Mouse (Mus musculus) urinary bladder, postnatal 36 days (tissue): ENCODE results near the gene Isca2.

Experiments used
- DNase-seq, 2 experiments: peaks; one replicate each; pipeline ENCODE4 v3.0.0; 2022; ENCODE audit warnings: low spot score in 2 of 2, mixed read lengths in 1 of 2

The Isca2 gene

GRCm38 (mm10) chr12:84772726-84773441, at the start of gene Isca2, which contains the start of gene Npc2:
Gene Isca2 (plus strand): TSS chr12:84773251.
Gene Npc2 (minus strand): TSS chr12:84773152.
- DNase-seq: peak; percentile 96 to 98

- no peak for DNase-seq
Observed at GRCm38 (mm10) chr12:84726391-84726790, 46.7 kb upstream of the Isca2 start.

GRCm38 (mm10) chr12:84726986-84727385, 46.1 kb upstream of the Isca2 start:
- no peak for DNase-seq

- DNase-seq: no peak
Observed at GRCm38 (mm10) chr12:84727434-84727833, 45.6 kb upstream of the Isca2 start.

GRCm38 (mm10) chr12:84728421-84728820, 44.6 kb upstream of the Isca2 start:
- no peak for DNase-seq

- DNase-seq: no peak
Observed at GRCm38 (mm10) chr12:84733366-84733765, 39.7 kb upstream of the Isca2 start.

- DNase-seq: no peak
Observed at GRCm38 (mm10) chr12:84743496-84743895, 29.6 kb upstream of the Isca2 start.

- DNase-seq: no peak
Observed at GRCm38 (mm10) chr12:84745700-84746099, 27.4 kb upstream of the Isca2 start.

- DNase-seq: no peak
Observed at GRCm38 (mm10) chr12:84748134-84748533, 24.9 kb upstream of the Isca2 start.

- peak; percentile 21 to 34 for DNase-seq
Observed at GRCm38 (mm10) chr12:84750661-84751060, 22.4 kb upstream of the Isca2 start.

GRCm38 (mm10) chr12:84752131-84752977, 20.7 kb upstream of the Isca2 start:
- DNase-seq: no peak

- DNase-seq: peak; percentile 37 to 49
Observed at GRCm38 (mm10) chr12:84755008-84755695, 17.9 kb upstream of the Isca2 start.

- no peak for DNase-seq
Observed at GRCm38 (mm10) chr12:84756016-84756415, 17.0 kb upstream of the Isca2 start.

GRCm38 (mm10) chr12:84759063-84759462, 14.0 kb upstream of the Isca2 start:
- no peak for DNase-seq

- DNase-seq: no peak
Observed at GRCm38 (mm10) chr12:84762532-84762931, 10.5 kb upstream of the Isca2 start.

- no peak for DNase-seq
Observed at GRCm38 (mm10) chr12:84763577-84764218, 9.4 kb upstream of the Isca2 start.

- DNase-seq: no peak
Observed at GRCm38 (mm10) chr12:84764756-84765155, 8.3 kb upstream of the Isca2 start.

- no peak for DNase-seq
Observed at GRCm38 (mm10) chr12:84765506-84765905, 7.5 kb upstream of the Isca2 start.

- DNase-seq: no peak
Observed at GRCm38 (mm10) chr12:84766113-84766735, 6.8 kb upstream of the Isca2 start.

GRCm38 (mm10) chr12:84767510-84767909, 5.5 kb upstream of the Isca2 start:
- no peak for DNase-seq

GRCm38 (mm10) chr12:84769624-84770023, 3.4 kb upstream of the Isca2 start:
- no peak for DNase-seq
